Mouse (Mus musculus) liver, embryonic 13.5 days (tissue): ENCODE results near the gene Grm3. TPM values are rescaled to one million over a fixed set of nuclear protein-coding genes. Genes with fewer than 3 reads are reported as not detected.

ENCODE experiments used
- ATAC-seq: fragments of 200-750 bp; cut with Nextera tagmentation; 2 replicates; pipeline ENCODE4 v1.8.0; 2017; ENCODE audit warnings: low read depth, mild to moderate bottlenecking, moderate number of reproducible peaks, moderate library complexity
- DNase-seq: peaks from one replicate; pipeline ENCODE4 v3.0.0; 2022
- H3K27ac ChIP-seq: fragments of 300-500 bp; sonication (generic); 2 replicates; pipeline ENCODE4 v1.5.1; 2015; ENCODE audit warnings: moderate library complexity, mild to moderate bottlenecking, inconsistent platforms
- H3K27me3 ChIP-seq: fragments of 300-500 bp; sonication (generic); 2 replicates; pipeline ENCODE4 v1.6.1; 2015; ENCODE audit warnings: mild to moderate bottlenecking, inconsistent platforms
- H3K36me3 ChIP-seq: fragments of 300-500 bp; sonication (generic); 2 replicates; pipeline ENCODE4 v1.6.1; 2015; ENCODE audit warnings: mild to moderate bottlenecking, inconsistent platforms
- H3K4me1 ChIP-seq: fragments of 300-500 bp; sonication (generic); replicated peaks from 2 replicates; pipeline ENCODE4 v1.6.1; 2015; ENCODE audit warnings: inconsistent platforms
- H3K4me2 ChIP-seq: fragments of 300-500 bp; sonication (generic); 2 replicates; pipeline ENCODE4 v1.6.1; 2015; ENCODE audit warnings: inconsistent platforms, mild to moderate bottlenecking, moderate library complexity
- H3K4me3 ChIP-seq: fragments of 300-500 bp; sonication (generic); replicated peaks from 2 replicates; pipeline ENCODE4 v1.5.1; 2015; ENCODE audit warnings: mild to moderate bottlenecking, inconsistent platforms
- H3K9ac ChIP-seq: fragments of 300-500 bp; sonication (generic); 2 replicates; pipeline ENCODE4 v1.6.1; 2015; ENCODE audit warnings: mild to moderate bottlenecking, inconsistent platforms
- H3K9me3 ChIP-seq: fragments of 300-500 bp; sonication (generic); replicated peaks from 2 replicates; pipeline ENCODE4 v1.6.1; 2016; ENCODE audit warnings: inconsistent platforms
- WGBS: fragments of 180-500 bp; shearing (Covaris S2); methylation state at CpG from one replicate; pipeline ENCODE4 v1.1.7; 2015; ENCODE audit not compliant: insufficient replicate concordance; 5-methylcytosine and 5-hydroxymethylcytosine counted together
- polyA plus RNA-seq: library from polyadenylated mRNA; unstranded; fragments of >200 nt; fragmentation: Nextera tagmentation; extraction: Ambion mirVana; gene quantifications from 2 replicates; pipeline ENCODE4 v1.2.1, GENCODE M21; 2015

Grm3 gene
- polyA plus RNA-seq, 1 experiment from 2014 or later, result 0.09 TPM

DNA sequence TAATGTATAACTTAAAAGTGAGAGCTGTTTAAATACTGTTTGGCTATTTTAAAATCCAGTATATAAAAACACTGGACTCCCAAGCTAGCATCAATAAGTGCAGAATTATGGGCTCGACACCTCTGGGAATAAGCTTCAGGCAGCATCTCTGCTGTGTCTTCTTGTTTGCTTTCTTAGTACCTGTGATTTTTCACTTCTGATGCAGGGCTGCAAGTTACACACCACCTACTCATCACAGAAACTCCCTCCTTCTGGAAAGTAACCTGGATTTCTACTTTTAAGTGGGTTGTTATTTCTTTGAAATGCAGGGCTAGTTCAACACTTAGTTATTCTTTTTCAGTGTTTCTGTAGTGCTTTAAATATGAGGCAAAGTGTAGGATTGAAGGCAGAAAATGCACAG lies 32.6 kb downstream of the Grm3 start:
- Histone ChIP-seq H3K36me3 (no peaks in the 10 kb centered on the region), H3K9me3 (no peaks in the 10 kb centered on the region), H3K4me3 (no peak overlapping the region), H3K4me1 (no peaks in the 10 kb centered on the region), H3K27me3 (no peaks in the 10 kb centered on the region), H3K9ac (no peak overlapping the region), H3K4me2 (no peak overlapping the region), H3K27ac (no peak overlapping the region)
- WGBS, result 49% methylated on average over 1 of the region's 1 CpGs
- ATAC-seq (no peak), DNase-seq (no peak)

DNA sequence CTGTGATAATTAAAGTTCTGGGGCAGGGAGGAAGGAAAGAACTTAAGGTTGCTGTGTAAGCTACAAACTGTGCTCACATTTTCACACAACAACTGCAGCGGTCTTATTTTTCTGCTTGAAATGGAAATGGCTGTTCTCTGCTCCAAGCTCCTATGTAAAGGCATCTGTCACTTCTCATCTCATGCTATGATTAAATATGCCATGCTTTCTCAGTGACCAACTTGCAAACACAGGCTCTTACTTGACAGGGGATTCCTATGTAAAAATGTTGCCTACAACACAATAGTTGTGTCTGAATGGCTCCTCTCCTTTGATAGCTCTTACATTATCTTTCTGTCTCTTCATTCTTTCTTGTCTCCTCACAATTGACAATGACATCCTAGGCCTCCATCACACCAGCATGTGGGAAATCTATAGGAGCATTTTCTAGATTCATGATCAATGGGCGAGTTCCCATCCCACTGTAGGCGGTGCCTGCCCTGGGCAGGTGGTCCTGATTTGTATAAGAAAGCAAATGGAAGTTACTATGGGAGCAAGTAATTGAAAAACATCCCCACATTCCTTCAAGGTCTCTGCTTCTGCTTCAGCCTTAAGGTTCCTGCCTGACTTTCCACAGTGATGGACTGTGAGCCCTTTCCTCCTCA lies 34.2 kb downstream of the Grm3 start:
- H3K4me3 ChIP-seq, result no peak overlapping the region
- 37% methylated on average over 3 of the region's 3 CpGs for WGBS
- no peaks in the 10 kb centered on the region for H3K27me3 ChIP-seq
- H3K4me1 ChIP-seq, result no peaks in the 10 kb centered on the region
- no peak overlapping the region for H3K4me2 ChIP-seq
- no peaks in the 10 kb centered on the region for H3K9me3 ChIP-seq
- no peaks in the 10 kb centered on the region for H3K36me3 ChIP-seq
- ATAC-seq, result no peak
- no peak for DNase-seq
- H3K27ac ChIP-seq, result no peak overlapping the region
- no peak overlapping the region for H3K9ac ChIP-seq

DNA sequence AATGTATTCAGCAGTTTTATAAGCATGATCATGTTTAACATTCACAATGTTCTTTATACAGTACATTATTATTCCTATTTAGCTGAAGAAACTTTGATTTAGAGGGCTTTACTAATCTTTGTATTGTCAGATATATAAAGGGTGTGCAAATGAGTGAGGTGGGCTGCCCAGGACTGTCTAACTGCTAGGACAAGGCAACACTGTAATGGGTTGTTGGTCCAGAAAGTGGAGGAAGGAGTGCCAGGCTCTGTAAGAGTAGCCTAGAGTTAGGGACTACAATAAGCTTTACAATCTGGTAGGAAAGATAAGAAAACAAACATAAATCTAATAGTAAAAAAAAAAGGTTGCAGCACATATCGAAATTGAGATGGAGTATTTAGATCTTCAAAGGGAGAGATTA lies 34.8 kb downstream of the Grm3 start:
- 18% methylated on average over 1 of the region's 1 CpGs for WGBS
- no peaks in the 10 kb centered on the region for H3K4me1 ChIP-seq
- no peak overlapping the region for H3K9ac ChIP-seq
- no peaks in the 10 kb centered on the region for H3K27me3 ChIP-seq
- H3K27ac ChIP-seq, result no peak overlapping the region
- no peak for ATAC-seq
- H3K4me2 ChIP-seq, result no peak overlapping the region
- H3K36me3 ChIP-seq, result no peaks in the 10 kb centered on the region
- no peak overlapping the region for H3K4me3 ChIP-seq
- no peak for DNase-seq
- no peaks in the 10 kb centered on the region for H3K9me3 ChIP-seq

DNA sequence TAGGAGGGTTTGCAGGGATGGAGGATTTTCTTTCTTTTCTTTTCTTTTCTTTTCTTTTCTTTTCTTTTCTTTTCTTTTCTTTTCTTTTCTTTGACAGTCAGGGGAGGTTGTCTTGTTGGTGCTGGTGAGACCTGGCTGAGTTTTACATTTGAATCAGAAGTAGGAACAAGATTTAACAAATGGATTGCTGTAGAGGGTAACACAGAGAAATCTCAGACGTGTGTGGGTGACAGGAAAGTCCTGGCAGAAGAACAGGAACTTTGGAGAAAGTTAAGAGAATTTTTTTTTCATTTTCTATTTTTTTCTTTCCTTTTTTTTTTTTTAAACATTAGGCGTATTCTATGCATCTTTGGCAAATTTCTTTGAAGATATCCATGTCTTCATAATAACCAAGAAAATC lies 41.8 kb downstream of the Grm3 start:
- H3K9me3 ChIP-seq, result no peaks in the 10 kb centered on the region
- no peaks in the 10 kb centered on the region for H3K4me1 ChIP-seq
- H3K4me3 ChIP-seq, result no peak overlapping the region
- H3K4me2 ChIP-seq, result no peak overlapping the region
- no peaks in the 10 kb centered on the region for H3K36me3 ChIP-seq
- H3K9ac ChIP-seq, result no peak overlapping the region
- ATAC-seq (no peak), DNase-seq (no peak)
- H3K27me3 ChIP-seq, result no peaks in the 10 kb centered on the region
- no peak overlapping the region for H3K27ac ChIP-seq
- 41% methylated on average over 2 of the region's 2 CpGs for WGBS

DNA sequence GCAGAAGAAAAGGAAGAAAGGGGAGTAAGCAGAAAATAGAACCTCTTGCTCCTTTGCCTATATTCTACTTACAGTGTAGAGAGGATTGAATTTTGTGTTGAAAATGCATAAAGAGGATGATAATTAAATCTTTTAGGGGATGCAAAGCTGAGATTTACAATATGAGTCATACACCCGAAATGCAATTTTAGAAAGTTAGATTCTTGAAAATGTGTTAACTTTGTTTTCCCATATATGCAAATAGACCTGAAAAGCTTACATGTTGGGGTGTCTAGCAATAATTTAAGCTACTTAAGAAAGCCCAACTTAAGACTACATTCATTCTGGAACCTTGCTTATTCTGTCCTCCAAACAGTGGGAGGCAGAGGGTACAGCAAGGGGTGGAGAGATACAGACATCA lies 56.0 kb downstream of the Grm3 start:
- 64% methylated on average over 1 of the region's 1 CpGs for WGBS
- no peaks in the 10 kb centered on the region for H3K27me3 ChIP-seq

DNA sequence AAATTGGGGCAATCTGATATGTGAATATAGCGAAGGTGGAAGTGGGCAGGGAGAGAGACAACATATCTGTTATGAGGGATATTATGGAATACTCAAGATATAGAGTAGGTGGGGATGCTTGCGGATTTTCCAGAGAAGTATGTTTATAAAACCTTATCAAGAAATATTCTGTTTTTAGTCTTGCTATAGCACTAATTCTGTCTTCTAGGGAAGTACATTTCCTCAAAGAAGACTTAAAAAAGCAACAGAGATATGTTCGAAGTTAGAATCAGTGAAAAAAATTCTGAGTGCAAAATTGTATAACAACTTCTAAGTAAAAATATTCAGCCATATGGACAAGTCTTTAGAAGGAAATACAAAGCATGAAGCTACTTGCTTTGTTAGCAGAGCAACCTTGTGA lies 61.6 kb downstream of the Grm3 start:
- no peak overlapping the region for H3K4me2 ChIP-seq
- H3K9ac ChIP-seq, result no peak overlapping the region
- no peaks in the 10 kb centered on the region for H3K4me1 ChIP-seq
- ATAC-seq (no peak), DNase-seq (no peak)
- WGBS, result 49% methylated on average over 3 of the region's 3 CpGs
- no peak overlapping the region for H3K27ac ChIP-seq
- no peaks in the 10 kb centered on the region for H3K36me3 ChIP-seq
- no peaks in the 10 kb centered on the region for H3K9me3 ChIP-seq
- H3K27me3 ChIP-seq, result no peaks in the 10 kb centered on the region
- no peak overlapping the region for H3K4me3 ChIP-seq

More for the DNA sequence above, 56.0 kb downstream of the Grm3 start:
- no peak for DNase-seq
- no peak overlapping the region for H3K9ac ChIP-seq
- no peaks in the 10 kb centered on the region for H3K36me3 ChIP-seq
- H3K27ac ChIP-seq, result no peak overlapping the region
- H3K4me1 ChIP-seq, result no peaks in the 10 kb centered on the region
- no peak overlapping the region for H3K4me3 ChIP-seq
- no peak overlapping the region for H3K4me2 ChIP-seq
- H3K9me3 ChIP-seq, result no peaks in the 10 kb centered on the region
- no peak for ATAC-seq

DNA sequence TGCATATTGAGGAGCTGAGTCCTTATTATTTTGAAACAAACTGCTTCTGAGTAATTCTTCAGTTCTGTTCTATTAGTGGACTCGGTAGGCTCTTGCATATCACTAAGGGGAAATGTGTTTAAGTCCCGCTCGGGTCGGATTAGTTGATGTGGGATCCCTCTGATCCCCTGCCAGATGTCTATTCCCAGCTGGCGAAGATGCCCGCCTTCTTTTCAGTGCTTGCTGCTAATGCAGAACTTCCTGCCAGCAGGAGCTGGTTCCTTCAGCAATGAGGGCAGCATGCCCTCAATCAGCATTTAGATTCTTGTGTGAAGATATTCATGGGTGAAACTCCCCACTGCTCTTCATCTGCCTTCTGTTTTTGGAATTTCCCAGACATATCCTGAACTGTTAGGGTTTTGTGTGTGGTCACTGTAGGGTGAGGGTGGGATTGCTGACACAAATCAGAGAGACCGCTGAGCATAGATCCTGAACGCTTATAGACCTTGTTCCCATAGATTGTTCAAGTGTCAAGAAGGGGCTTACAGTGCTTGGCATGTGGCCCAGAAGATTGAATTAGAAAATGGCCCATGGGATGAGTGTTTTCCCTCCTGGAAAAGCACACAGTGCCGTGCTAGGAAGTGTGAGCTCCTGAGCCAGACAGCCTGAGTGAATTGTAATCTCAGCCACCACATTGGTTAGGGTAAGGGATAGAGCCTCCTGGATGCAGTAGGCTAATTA lies 62.9 kb downstream of the Grm3 start:
- no peaks in the 10 kb centered on the region for H3K9me3 ChIP-seq
- no peak overlapping the region for H3K9ac ChIP-seq
- H3K4me3 ChIP-seq, result no peak overlapping the region
- no peaks in the 10 kb centered on the region for H3K4me1 ChIP-seq
- DNase-seq, result no peak
- no peaks in the 10 kb centered on the region for H3K36me3 ChIP-seq
- no peak for ATAC-seq
- no peak overlapping the region for H3K4me2 ChIP-seq
- no peaks in the 10 kb centered on the region for H3K27me3 ChIP-seq
- WGBS, result 53% methylated on average over 9 of the region's 9 CpGs
- H3K27ac ChIP-seq, result no peak overlapping the region

DNA sequence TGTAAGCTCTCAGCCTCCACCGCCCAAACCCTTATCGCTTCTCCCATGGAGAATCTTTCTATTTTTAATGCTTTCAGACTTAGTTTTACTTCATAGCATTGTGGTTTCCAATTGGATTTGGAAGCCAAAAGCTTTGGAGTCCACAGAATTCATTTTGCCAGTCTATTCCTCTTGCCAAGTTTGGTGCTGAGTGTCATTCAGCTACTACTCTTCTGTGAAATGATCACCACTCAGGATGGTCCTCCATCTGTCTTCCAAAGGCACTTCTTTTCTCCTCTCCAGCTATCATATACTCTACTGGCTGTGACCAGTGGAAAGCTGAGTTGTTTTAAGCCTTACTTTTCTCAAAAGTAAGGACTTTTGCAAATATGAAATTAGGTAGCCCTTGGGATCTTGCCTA lies 86.4 kb downstream of the Grm3 start:
- Histone ChIP-seq H3K27ac (no peak overlapping the region), H3K4me2 (no peak overlapping the region), H3K9me3 (no peaks in the 10 kb centered on the region), H3K27me3 (no peaks in the 10 kb centered on the region), H3K36me3 (no peaks in the 10 kb centered on the region), H3K4me3 (no peak overlapping the region), H3K4me1 (no peaks in the 10 kb centered on the region), H3K9ac (no peak overlapping the region)
- DNase-seq (no peak), ATAC-seq (no peak)
- WGBS, result 73% methylated on average over 2 of the region's 2 CpGs

DNA sequence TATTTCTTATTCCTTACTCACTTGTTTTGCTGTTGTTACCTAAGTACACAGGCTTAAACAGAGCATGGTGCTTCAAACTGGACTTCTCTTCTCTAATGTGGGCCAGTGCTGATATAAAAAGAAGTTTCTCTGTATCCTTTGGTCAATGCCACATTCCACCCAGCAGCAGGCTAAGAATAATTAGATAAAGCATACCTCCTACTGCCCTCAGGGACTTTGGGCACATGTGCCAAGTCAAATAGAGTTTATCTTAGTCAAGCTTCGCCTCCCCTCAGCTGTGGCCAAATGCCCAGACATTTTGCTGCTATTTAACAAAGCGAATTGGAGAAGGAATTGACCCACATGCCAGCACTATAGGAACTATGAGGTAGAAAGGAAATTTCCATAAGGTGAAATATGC lies 97.8 kb downstream of the Grm3 start:
- no peak overlapping the region for H3K4me2 ChIP-seq
- no peak overlapping the region for H3K9ac ChIP-seq
- H3K9me3 ChIP-seq, result no peaks in the 10 kb centered on the region
- no peak for DNase-seq
- no peaks in the 10 kb centered on the region for H3K27me3 ChIP-seq
- H3K4me3 ChIP-seq, result no peak overlapping the region
- H3K27ac ChIP-seq, result no peak overlapping the region
- H3K36me3 ChIP-seq, result no peaks in the 10 kb centered on the region
- WGBS, result 35% methylated on average over 2 of the region's 2 CpGs
- H3K4me1 ChIP-seq, result no peaks in the 10 kb centered on the region
- no peak for ATAC-seq

DNA sequence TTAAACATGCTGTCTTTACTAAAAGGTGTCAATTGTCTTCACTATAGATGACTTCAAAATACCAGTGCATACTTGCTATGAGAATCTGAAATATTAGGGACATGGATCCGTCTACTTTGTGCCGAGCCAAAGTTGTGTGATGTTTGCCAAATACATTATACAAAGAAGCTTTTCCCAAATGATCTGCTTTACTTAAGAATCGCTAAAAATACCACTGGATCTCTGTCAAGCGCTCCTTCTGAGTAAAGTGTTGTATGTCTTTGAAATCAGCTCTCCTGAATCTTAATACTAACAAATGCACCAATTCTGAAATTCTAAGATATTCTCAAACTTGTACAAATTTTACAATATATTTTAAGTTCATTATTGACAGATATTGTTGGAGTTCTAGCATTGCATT lies 100.6 kb downstream of the Grm3 start:
- H3K27ac ChIP-seq, result no peak overlapping the region
- H3K4me1 ChIP-seq, result no peaks in the 10 kb centered on the region
- no peak for DNase-seq
- H3K9ac ChIP-seq, result no peak overlapping the region
- no peak overlapping the region for H3K4me2 ChIP-seq
- no peaks in the 10 kb centered on the region for H3K36me3 ChIP-seq
- 71% methylated on average over 4 of the region's 4 CpGs for WGBS
- ATAC-seq, result no peak
- H3K9me3 ChIP-seq, result no peaks in the 10 kb centered on the region
- H3K4me3 ChIP-seq, result no peak overlapping the region
- H3K27me3 ChIP-seq, result no peaks in the 10 kb centered on the region

DNA sequence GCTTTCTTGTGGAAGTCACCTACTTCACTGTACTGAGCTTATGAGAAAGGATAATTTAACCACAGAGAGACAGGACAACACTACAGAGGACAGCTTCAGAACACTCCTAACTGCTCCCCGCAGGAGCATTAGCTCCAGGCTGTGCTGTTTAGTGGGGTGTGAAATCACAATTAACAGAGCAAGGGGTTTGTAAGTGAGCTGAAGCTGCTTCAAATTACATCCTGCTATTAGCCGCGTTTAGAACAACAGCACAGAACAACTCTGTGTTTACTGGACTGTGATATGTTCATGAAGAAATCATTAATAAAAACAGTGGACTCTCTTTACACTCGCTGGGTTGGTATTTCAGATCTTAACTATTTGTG lies 101.9 kb downstream of the Grm3 start:
- H3K4me1 ChIP-seq, result no peaks in the 10 kb centered on the region
- no peaks in the 10 kb centered on the region for H3K9me3 ChIP-seq
- WGBS, result 26% methylated on average over 4 of the region's 4 CpGs
- no peak overlapping the region for H3K27ac ChIP-seq
- no peak overlapping the region for H3K4me2 ChIP-seq
- DNase-seq (no peak), ATAC-seq (no peak)
- H3K9ac ChIP-seq, result no peak overlapping the region
- H3K4me3 ChIP-seq, result no peak overlapping the region
- H3K36me3 ChIP-seq, result no peaks in the 10 kb centered on the region
- H3K27me3 ChIP-seq, result no peaks in the 10 kb centered on the region
